Mouse (Mus musculus) R1 (cell line): ENCODE results near the gene Eapp.

Experiments
- DNase-seq: peaks from one replicate; pipeline ENCODE4 v3.0.0-alpha.2; 2018; ENCODE audit warnings: low read depth, low spot score

Eapp gene

DNA sequence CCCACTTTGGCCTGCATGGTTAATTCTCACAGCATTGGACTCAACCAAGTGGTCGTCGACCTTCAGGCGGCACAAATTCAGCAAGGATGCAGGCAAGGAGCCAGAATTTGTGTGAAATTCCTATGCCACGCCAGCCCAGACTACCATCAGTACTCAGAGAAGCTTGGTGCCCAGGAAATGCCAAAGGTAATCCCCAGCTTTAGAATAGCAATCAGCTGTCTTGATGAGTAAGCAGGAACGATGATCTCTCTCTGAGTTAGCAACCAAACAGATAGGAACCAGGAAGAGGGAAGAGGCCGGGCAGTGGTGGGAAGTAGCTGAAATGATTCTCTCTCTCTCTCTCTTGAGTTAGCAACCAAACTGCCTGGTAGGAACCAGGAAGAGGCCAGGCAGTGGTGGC lies 55.4 kb downstream of the Eapp start:
- no peak for DNase-seq

DNA sequence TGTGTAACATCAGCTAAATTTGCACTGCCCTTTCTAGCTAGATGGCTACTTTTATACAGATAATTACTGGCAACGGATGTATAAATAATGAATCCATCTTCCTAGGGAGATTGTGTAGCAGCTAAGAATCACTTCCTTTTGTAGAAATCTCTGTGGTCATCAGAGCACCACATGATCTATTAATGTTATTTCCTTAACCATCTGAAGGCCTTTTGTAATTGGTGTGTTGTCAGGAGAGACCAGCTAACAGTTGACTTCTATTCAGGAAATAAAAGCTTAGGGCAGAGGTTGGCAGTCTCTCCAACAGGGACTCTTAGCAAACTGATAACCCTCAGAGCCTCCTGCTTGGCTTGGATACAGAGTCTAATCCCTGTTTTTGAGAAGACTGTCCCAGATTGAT lies 58.7 kb downstream of the Eapp start:
- DNase-seq, result no peak

DNA sequence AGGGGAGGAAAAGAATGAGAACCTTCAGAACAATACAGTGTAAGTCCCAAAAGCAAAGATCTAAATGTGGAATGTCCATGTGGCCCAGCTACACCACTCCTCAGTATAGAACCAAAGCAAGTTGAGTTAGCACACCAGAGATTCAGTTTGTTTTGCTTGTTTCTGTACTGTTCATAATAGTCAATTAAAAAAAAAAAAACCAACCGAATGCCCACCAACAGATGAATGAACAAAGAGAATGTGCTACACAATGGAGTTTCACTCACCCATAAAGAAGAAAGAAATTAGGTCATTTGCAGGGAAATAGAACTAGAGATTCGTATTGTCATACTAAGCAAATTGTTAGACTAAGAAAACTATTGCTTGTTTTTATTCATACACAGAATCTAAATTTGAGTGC lies 63.6 kb downstream of the Eapp start:
- DNase-seq, result no peak

DNA sequence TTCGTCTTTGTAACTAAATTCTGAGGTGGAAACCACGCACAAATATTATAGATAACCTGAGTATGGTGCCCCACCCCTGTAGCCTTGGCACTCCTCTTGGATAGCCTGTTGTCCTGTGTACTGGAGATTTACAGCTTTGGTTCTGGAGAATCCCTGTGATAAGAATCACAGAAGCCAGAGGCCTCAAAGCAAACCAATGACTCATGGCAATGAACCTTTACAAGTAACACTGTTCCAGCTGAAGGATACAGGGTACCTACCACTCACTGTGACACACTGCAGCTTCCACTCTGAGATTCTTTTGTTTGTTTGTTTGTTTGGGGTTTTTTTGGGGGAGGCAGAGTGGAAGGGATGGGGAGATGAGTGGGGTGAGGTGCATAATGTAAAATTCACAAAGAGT lies 73.8 kb downstream of the Eapp start:
- DNase-seq, result no peak
